Mouse (Mus musculus): ENCODE measurements around the gene Ntng1. TPM values are rescaled to one million over a fixed set of nuclear protein-coding genes. Genes with fewer than 3 reads are reported as not detected.
A peak's percentile ranks its signal among the peaks of the same experiment; 100 is the strongest.

Gene Ntng1
- total RNA-seq, 2 experiments from 2014 or later = 27.7 to 35.7 TPM

- DNase-seq (ENCODE audit: low spot score in 2 of 2) = peak in 1 of 2 experiments; percentile 10
Measured at GRCm38 (mm10) chr3:109932261-109932660, 211.6 kb downstream of the Ntng1 start.

DNA sequence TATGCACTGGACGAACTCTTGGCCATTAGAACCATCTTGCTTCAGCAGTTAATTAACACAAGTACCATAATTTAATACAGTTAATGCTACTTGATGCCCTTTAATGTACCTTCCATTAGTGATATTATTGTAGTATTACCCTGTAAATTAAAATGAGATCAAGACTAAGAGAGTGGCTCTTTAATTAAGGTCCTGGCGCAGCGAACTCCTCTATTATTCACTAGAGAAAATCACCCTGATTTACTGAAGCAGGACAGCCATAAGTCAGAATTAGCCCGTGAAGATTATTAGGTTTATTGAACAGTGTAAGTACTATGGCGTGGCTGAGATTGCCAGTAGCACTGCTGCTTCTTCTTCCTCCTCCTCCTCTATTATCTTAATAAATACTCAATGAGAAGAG, 212.8 kb downstream of the Ntng1 start:
- DNase-seq (ENCODE audit: low spot score in 2 of 2) = no peak

GRCm38 (mm10) chr3:109923788-109924187, 220.0 kb downstream of the Ntng1 start:
- DNase-seq (ENCODE audit: low spot score in 2 of 2) = no peak

DNA sequence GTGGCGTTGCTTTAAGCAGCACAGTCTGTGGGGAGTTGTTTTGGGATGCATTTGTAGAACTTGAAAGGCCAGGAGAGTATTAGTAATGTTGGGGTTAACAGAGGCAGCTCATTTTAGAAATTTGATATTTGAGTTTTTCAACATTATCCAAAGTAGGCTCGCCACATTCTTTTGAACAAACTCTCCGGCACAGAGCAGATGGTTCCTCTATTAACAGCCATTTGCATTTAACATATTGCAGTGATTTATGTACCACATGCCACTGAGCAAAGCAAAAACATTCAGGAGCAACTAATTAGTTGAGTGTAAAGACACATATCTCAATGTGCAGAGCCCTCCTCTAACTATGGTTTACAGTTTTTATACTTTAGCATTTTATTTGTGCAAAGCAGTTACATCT, 224.8 kb downstream of the Ntng1 start:
- DNase-seq (ENCODE audit: low spot score in 2 of 2) = peak in 1 of 2 experiments; percentile 7

GRCm38 (mm10) chr3:109917926-109918694, 225.7 kb downstream of the Ntng1 start:
- no peak for DNase-seq (ENCODE audit: low spot score in 2 of 2)

GRCm38 (mm10) chr3:109917077-109917476, 226.7 kb downstream of the Ntng1 start:
- DNase-seq (ENCODE audit: low spot score in 2 of 2) = no peak

- no peak for DNase-seq (ENCODE audit: low spot score in 2 of 2)
Measured at GRCm38 (mm10) chr3:109914226-109914625, 229.6 kb downstream of the Ntng1 start.

- DNase-seq (ENCODE audit: low spot score in 2 of 2) = no peak
Measured at GRCm38 (mm10) chr3:109890600-109890999, 253.2 kb downstream of the Ntng1 start.

- DNase-seq (ENCODE audit: low spot score in 2 of 2) = no peak
Measured at GRCm38 (mm10) chr3:109885672-109886071, 258.1 kb downstream of the Ntng1 start.

DNA sequence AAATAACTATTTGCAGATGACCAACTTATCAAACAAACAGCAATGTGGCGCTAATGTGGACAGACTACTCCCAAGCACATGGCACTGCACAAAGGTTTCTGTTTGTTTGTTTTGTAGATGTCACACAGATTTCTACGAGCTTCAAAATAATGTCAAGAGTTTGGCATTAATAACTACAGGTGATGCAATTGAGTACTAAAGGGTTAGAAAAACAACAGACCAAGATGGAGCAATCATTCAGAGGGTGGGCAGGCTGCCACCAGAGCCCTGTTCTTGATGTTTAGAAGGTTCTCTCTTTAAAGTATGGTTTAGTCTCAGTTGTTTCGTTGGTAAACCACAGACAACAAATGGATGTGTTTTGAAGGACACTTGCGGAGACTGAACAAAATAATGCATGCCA, 264.8 kb downstream of the Ntng1 start:
- DNase-seq (ENCODE audit: low spot score in 2 of 2) = no peak

DNA sequence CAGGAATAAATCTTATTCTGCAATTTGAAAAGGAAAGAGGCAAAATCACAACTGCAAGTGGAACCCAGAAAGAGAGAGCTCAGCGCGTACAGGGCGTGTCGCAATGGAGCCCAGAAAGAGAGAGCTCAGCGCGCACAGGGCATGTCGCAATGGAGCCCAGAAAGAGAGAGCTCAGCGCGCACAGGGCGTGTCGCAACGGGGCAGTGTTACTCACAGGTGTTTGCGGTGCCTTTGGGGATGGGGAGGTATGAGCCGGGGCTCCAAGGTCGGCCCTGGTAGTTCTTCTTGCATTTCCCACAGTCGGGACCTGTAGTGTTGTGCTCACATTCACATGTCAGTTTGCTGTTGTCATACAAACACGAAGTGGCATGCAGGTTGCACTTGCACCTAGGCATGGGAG, 271.8 kb downstream of the Ntng1 start:
- no peak for DNase-seq (ENCODE audit: low spot score in 2 of 2)

DNA sequence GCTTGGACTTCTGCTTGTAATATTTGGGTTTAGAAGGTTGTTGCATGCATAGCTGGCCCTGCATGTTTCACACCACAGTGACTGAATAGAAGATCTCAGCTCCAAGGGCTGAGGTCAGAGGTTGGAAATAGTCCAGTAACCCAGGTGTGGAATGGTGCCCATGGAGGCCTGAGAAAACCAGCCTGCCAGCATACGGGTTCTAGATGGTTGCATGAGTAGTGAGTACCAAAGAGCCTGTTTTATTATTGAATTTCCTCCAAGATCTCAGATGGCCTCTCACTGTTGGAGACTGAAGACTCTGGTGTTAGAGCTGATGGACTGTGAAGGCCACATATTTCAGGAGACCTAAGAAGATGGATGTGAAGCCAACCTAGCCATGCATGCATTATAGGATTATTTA, 285.5 kb downstream of the Ntng1 start:
- DNase-seq (ENCODE audit: low spot score in 2 of 2) = no peak

- DNase-seq (ENCODE audit: low spot score in 2 of 2) = no peak
Measured at GRCm38 (mm10) chr3:109854449-109855155, 289.2 kb downstream of the Ntng1 start.

DNA sequence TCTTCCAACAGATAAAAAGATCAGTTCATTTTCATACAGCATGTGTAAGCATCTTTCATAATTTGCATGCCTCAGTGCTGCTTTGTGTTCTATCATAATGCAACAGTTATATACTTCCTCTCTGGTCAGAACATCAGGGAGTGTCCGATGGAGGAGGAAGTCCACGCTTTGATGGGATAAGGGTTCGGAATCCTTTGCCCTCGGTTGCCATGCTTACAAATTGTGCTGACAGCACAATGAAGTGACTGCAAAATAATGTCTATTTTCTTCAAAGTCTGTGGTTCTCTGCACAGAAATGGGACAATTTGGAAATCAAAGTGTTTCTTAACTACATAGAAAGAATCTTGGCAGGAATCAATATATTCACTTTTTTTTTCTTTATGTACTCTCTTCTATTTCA, 297.2 kb downstream of the Ntng1 start:
- no peak for DNase-seq (ENCODE audit: low spot score in 2 of 2)

GRCm38 (mm10) chr3:109825806-109826205, 318.0 kb downstream of the Ntng1 start:
- DNase-seq (ENCODE audit: low spot score in 2 of 2) = no peak

- no peak for DNase-seq (ENCODE audit: low spot score in 2 of 2)
Measured at GRCm38 (mm10) chr3:109822803-109823474, 320.9 kb downstream of the Ntng1 start.

DNA sequence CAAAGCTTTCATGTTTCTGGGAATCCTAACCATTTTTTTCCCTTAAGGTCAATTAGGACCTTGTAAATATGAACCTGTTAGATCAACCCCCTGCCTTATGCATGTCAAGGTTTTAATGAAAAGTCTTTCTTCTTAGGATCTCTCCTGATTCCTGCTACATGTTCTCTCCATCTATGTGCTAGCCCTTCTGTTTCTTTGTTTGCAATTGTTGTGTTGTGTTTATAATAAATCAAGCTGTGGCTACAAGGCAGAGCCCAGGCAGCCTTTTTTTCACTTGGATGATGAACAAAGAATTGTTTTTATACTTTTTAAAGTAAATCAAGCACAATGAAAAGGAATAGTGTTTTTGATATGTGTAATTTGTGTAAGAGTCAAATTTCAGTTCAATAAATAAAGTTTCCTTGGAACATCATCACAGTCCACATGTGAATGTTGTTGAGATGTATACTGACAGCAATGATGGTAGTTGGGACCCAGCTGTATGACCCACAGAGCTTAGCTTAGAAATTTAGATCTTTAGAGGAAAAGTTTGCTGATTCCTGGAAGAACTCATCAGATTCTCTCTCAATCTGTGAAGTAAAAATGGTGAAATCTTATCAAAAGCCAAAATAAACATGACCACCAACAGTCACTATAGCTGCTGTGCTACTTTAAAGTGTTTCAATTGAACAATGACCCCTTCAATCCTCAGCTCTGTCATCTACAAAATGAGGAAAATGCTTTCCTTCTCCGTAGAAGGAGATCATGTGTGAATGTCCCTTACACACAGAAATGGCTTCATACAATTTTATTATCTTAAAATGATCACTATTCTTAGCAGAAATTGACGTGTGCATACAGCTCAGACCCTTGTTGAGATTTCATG, 324.8 kb downstream of the Ntng1 start:
- DNase-seq (ENCODE audit: low spot score in 2 of 2) = no peak

GRCm38 (mm10) chr3:109809065-109809464, 334.7 kb downstream of the Ntng1 start:
- no peak for DNase-seq (ENCODE audit: low spot score in 2 of 2)

DNA sequence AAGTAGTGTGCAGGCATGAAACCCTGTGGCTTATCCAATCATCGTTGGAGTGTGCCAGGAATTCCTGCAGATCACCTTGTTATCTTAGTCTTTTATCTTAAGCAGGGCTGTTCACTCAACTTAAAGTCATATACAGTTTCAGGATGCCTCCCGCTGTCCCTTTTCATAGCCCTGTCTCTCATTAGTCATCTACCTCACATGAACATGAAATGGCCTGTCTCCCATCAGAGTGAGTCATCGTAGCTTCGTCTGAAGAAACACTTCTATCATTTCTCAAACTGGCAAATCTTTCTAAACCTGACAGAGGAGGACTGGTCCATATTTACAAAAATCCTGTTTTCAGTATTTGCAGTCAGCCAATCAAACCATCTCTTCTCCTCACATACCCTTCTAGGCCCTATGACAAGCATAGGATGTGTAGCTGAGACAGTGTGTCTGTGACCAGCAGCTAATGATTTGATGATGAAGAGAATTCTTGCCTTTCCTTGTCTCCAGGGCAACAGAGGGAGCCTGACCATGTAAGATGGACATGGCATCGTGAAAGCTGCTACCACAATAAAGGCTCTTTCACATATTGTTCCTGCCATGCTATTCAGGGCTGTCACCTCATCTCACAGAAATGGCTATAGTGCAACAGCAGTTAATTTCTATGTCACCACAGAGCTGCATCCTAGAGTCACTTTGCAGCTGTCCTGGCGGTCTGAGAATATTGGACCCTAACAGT, 336.4 kb downstream of the Ntng1 start:
- no peak for DNase-seq (ENCODE audit: low spot score in 2 of 2)

DNA sequence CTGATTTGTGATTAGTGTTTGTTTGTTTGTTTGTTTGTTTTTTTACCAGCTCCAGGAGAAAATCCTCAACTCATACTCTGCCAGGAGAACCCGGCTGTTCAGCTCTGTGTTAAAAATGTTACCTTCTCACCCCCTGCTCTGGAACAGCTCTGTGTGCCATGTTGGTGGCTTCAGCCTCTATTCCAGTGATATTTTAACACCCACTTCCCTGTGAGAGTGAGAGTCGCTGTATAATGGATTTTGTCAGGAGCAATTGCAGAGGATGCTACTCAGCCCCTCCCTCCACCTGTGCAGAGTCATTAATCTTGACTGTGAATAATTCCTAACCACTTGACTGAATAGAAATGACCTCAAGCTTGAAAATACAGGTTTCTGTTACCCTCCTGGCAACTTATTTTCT, 339.7 kb downstream of the Ntng1 start:
- DNase-seq (ENCODE audit: low spot score in 2 of 2) = no peak

- no peak for DNase-seq (ENCODE audit: low spot score in 2 of 2)
Measured at GRCm38 (mm10) chr3:109803616-109804015, 340.2 kb downstream of the Ntng1 start.
